Mouse (Mus musculus) erythroblast, embryonic 14.5 days (primary cell): Measurements from ENCODE around the gene Tubg2.

Experiments
- GATA1 ChIP-seq: IDR thresholded peaks from 2 replicates; pipeline ENCODE4 v1.6.1; 2012; ENCODE audit warnings: low read length, inconsistent platforms, mixed read lengths
- TAL1 ChIP-seq: IDR thresholded peaks from 3 replicates; pipeline ENCODE4 v1.6.1; 2012; ENCODE audit warnings: low read length, inconsistent platforms, mixed read lengths

GRCm38 (mm10) chr11:101134217-101134865 is 21.4 kb upstream of the Tubg2 start:
- no peak for TF ChIP-seq GATA1
- no peak for TF ChIP-seq TAL1
